Mouse (Mus musculus) lung, adult 2 months (tissue): ENCODE results near the gene Bcl2l2.

Experiments
- CTCF ChIP-seq: fragments of 200-500 bp; IDR thresholded peaks from 2 replicates; pipeline ENCODE4 v1.5.1; 2011; ENCODE audit warnings: mild to moderate bottlenecking, low read length, control low read depth; ENCODE audit not compliant: insufficient read depth
- POLR2A ChIP-seq: fragments of 200-500 bp; IDR thresholded peaks from 2 replicates; pipeline ENCODE4 v1.6.1; 2011; ENCODE audit warnings: low read depth, mild to moderate bottlenecking, control low read depth, low read length, borderline replicate concordance; ENCODE audit errors: extremely low read depth

GRCm38 (mm10) chr14:54875844-54876538 lies 7.2 kb upstream of the Bcl2l2 start:
- TF ChIP-seq CTCF: no peak
- no peak for TF ChIP-seq POLR2A
